In genomic region chr17:83721157-83721556, GRCm38 (mm10) we compare ENCODE assay signal across 22 mouse cellular contexts.
"Had no signal": no experiment of that assay in that cellular context is flagged by ENCODE, and none has a peak within 500 bp of the region (broad histone marks: within the 10 kb centered on the region; RNA-seq: fewer than 3 reads in every experiment).

No protein-coding gene starts in this region.

- H3K4me1 ChIP-seq: limb, embryonic 15.5 days; lung, embryonic 15.5 days; midbrain, embryonic 12.5 days; midbrain, embryonic 15.5 days; neural tube, embryonic 12.5 days had no signal

- H3K27me3 ChIP-seq: limb, embryonic 12.5 days; limb, embryonic 15.5 days; lung, embryonic 15.5 days; midbrain, embryonic 12.5 days; midbrain, embryonic 15.5 days; neural tube, embryonic 12.5 days; neural tube, embryonic 15.5 days had no signal

- H3K4me3 ChIP-seq: limb, embryonic 12.5 days; limb, embryonic 15.5 days; lung, embryonic 15.5 days; midbrain, embryonic 12.5 days; midbrain, embryonic 15.5 days; neural tube, embryonic 12.5 days; neural tube, embryonic 15.5 days had no signal

- H3K9me3 ChIP-seq: limb, embryonic 15.5 days; lung, embryonic 15.5 days; midbrain, embryonic 15.5 days; neural tube, embryonic 15.5 days had no signal

- DNase-seq: kidney, adult 18-20 months; kidney, adult 9 months; kidney, postnatal 14 days; kidney, postnatal 4 days; layer of hippocampus, adult 9-11 months; left cerebral cortex, postnatal 4 days; liver, postnatal 0 days; lung, postnatal 10 days; lung, postnatal 36 days; right cerebral cortex, adult 18-20 months; right cerebral cortex, postnatal 14 days; right cerebral cortex, postnatal 4 days; thymus, adult 2 months; thymus, postnatal 14 days; thymus, postnatal 4 days had no signal

- ATAC-seq: liver, postnatal 0 days; midbrain, embryonic 15.5 days had no signal
